Mouse (Mus musculus): ENCODE results near the gene Anxa5. TPM values are rescaled to one million over a fixed set of nuclear protein-coding genes. Genes with fewer than 3 reads are reported as not detected.

Gene Anxa5
- total and polyA plus RNA-seq, 3 experiments: 119 to 223 (median 131) TPM

DNA sequence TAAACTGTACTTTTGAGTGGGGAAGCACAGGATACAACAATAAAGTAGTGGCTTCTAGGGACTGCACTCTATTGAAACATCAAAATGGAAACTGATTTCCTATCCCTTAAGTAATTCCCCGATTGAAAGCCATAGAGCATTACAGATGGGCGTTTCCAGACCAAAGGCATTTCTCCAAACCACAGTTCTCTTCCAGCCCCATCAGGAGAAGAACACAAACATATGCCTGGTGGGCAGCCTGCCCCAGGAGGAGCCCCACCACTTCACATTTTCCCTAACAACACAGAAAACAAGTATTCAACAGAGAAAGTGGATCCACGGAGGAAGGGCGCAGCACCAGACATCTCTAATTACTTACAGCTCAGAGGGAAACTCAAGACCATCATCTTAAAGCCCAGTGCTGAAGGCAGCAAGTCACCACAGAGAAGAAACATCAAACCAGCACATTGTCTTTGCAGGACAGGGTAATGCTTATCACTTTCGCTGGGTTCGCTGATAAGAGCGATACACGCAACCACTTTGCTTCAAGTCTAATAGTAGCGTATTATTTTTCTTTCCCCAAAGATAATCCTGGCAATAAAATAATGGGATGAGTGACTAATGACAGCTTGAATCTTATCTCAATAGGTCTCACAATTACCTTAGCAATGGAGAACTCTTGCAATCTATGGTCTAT, 17.2 kb upstream of the Anxa5 start:
- Histone ChIP-seq H3K36me3 (ENCODE audit: control insufficient read depth, insufficient read depth, low read length) (no peaks in the 10 kb centered on the region), H3K27me3 (ENCODE audit: control insufficient read depth, insufficient read depth, low read length) (no peaks in the 10 kb centered on the region), H3K27ac (no peak overlapping the region), H3K9ac (ENCODE audit: low read depth, low read length) (no peak overlapping the region), H3K79me2 (replicated peaks; ENCODE audit: control insufficient read depth, insufficient read depth, low read length) (no peaks in the 10 kb centered on the region), H3K4me1 (ENCODE audit: control insufficient read depth, insufficient read depth, low read length) (peaks cover 1% of the 10 kb centered on the region; the same call in 1 of the 2 replicates), H3K4me3 (no peak overlapping the region)
- DNase-seq: no peak
- intact Hi-C loops (cut with DNase I): no loop called here
- WGBS: 66% methylated on average over 9 of the region's 9 CpGs
- TF ChIP-seq EP300 (IDR thresholded peaks at IDR 0.05; ENCODE audit: insufficient read depth, low read depth, low read length): no peak
- TF ChIP-seq CTCF (IDR thresholded peaks at IDR 0.05): no peak
- TF ChIP-seq POLR2A (IDR thresholded peaks at IDR 0.05; ENCODE audit: insufficient read depth, low read depth, low read length): no peak

DNA sequence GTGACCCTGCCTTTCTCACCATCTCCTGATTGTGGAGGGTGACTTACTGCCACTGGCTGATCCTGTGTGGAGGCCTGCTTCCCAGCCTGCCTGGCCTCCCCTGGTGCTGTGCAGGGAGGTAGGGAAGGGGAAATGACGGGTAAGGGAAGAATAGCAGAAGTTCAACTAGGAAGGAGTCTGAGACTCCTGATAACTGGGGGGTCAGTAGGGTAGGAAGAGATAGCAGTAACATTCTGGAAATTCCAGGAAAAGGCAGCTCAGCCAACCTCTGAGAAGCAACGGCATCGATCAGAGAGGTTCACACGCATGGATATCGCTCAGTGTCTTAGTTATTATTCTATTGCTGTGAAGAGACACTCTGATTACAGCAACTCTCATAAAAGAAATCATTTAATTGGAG, 15.8 kb upstream of the Anxa5 start:
- no peak overlapping the region for H3K4me3 ChIP-seq
- H3K27ac ChIP-seq: no peak overlapping the region
- H3K27me3 ChIP-seq (ENCODE audit: control insufficient read depth, insufficient read depth, low read length): no peaks in the 10 kb centered on the region
- TF ChIP-seq POLR2A (IDR thresholded peaks at IDR 0.05; ENCODE audit: insufficient read depth, low read depth, low read length): no peak
- TF ChIP-seq EP300 (IDR thresholded peaks at IDR 0.05; ENCODE audit: insufficient read depth, low read depth, low read length): no peak
- TF ChIP-seq CTCF (IDR thresholded peaks at IDR 0.05): no peak
- H3K36me3 ChIP-seq (ENCODE audit: control insufficient read depth, insufficient read depth, low read length): no peaks in the 10 kb centered on the region
- DNase-seq: no peak
- no peak overlapping the region for H3K9ac ChIP-seq (ENCODE audit: low read depth, low read length)
- no peaks in the 10 kb centered on the region for H3K79me2 ChIP-seq (replicated peaks; ENCODE audit: control insufficient read depth, insufficient read depth, low read length)
- H3K4me1 ChIP-seq (ENCODE audit: control insufficient read depth, insufficient read depth, low read length): no peaks in the 10 kb centered on the region
- WGBS: 65% methylated on average over 5 of the region's 5 CpGs
- intact Hi-C loops (cut with DNase I): no loop called here

DNA sequence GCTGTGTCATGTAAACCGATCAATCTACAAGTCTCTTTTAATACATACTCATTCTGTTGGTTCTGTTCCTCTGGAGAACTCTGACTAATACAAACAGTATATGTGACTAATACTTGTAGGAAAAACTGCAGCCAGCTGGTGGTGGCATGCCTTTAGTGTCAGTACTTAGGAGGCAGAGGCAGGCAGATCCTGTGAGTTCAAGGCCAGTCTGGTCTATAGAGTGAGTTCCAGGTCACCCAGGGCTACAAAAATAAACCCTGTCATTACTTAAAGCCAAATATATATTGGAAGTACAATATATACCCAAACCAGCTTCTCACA, 13.9 kb upstream of the Anxa5 start:
- Histone ChIP-seq H3K4me1 (ENCODE audit: control insufficient read depth, insufficient read depth, low read length) (no peaks in the 10 kb centered on the region), H3K79me2 (replicated peaks; ENCODE audit: control insufficient read depth, insufficient read depth, low read length) (no peaks in the 10 kb centered on the region), H3K27ac (no peak overlapping the region), H3K36me3 (ENCODE audit: control insufficient read depth, insufficient read depth, low read length) (no peaks in the 10 kb centered on the region), H3K27me3 (ENCODE audit: control insufficient read depth, insufficient read depth, low read length) (no peaks in the 10 kb centered on the region), H3K9ac (ENCODE audit: low read depth, low read length) (no peak overlapping the region), H3K4me3 (no peak overlapping the region)
- no peak for DNase-seq
- TF ChIP-seq POLR2A (IDR thresholded peaks at IDR 0.05; ENCODE audit: insufficient read depth, low read depth, low read length) (no peak), EP300 (IDR thresholded peaks at IDR 0.05; ENCODE audit: insufficient read depth, low read depth, low read length) (no peak)
- intact Hi-C loops (cut with DNase I): no loop called here
- WGBS: 100% methylated on average over 1 of the region's 1 CpGs

DNA sequence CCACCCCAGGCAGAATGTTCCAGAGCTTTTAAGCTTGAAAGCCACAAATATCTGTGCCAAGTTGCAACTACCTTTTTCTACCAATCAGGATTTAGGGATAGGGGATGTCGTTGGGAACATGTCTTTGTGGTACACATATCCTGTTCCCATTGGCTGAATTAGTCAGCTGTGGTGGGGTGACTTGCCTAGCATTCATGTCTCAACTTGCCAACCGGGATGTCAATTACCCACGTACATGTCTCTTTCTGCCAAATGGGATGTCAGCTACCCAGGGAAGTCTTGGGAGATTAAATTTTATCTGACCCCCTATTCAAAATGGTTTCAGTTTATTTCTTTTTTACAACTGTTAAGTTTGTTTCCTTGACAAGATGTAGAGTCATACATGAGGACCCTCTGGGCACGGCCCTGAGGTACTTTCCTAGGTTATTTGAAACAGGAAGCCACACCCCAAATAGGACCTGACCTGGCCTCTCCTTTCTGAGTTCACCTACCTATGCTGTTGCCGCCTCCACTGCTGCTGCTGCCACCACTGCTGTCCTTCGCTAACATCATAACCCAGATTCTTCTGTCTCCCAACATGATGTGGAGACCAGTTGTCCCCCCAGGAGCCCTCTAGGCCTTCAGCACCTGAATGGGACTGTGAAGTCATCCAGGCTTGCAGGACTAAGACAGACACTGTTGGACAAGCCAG, 13.3 kb upstream of the Anxa5 start:
- 86% methylated on average over 6 of the region's 6 CpGs for WGBS
- H3K4me3 ChIP-seq: no peak overlapping the region

DNA sequence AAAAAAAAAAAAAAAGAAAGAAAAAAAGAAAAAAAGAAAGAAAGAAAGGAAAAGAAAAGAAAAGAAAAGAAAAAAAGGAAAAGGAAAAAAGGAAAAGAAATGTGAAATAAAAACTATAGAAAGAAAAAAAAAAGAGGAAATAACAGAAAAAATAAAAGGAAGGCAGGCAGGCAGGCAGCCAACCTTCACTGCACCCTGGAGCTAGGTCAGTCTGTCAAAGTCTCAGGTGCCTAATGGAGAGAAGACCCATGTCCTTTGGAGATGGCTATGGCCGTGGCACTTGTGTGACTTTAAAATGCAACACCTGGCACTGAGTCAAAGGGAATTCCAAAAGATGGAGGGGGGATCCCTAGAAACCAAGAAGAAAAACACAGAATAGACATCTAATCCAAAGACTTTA, 12.7 kb upstream of the Anxa5 start:
- H3K27ac ChIP-seq: no peak overlapping the region
- no peaks in the 10 kb centered on the region for H3K36me3 ChIP-seq (ENCODE audit: control insufficient read depth, insufficient read depth, low read length)
- 88% methylated on average over 1 of the region's 1 CpGs for WGBS
- no peak overlapping the region for H3K9ac ChIP-seq (ENCODE audit: low read depth, low read length)
- H3K4me1 ChIP-seq (ENCODE audit: control insufficient read depth, insufficient read depth, low read length): no peaks in the 10 kb centered on the region
- H3K79me2 ChIP-seq (replicated peaks; ENCODE audit: control insufficient read depth, insufficient read depth, low read length): no peaks in the 10 kb centered on the region
- H3K27me3 ChIP-seq (ENCODE audit: control insufficient read depth, insufficient read depth, low read length): no peaks in the 10 kb centered on the region
- DNase-seq: no peak
- intact Hi-C loops (cut with DNase I): no loop called here
- no peak overlapping the region for H3K4me3 ChIP-seq
- TF ChIP-seq EP300 (IDR thresholded peaks at IDR 0.05; ENCODE audit: insufficient read depth, low read depth, low read length) (no peak), CTCF (IDR thresholded peaks at IDR 0.05) (no peak), POLR2A (IDR thresholded peaks at IDR 0.05; ENCODE audit: insufficient read depth, low read depth, low read length) (no peak)

More for the DNA sequence above, 13.3 kb upstream of the Anxa5 start:
- Histone ChIP-seq H3K9ac (ENCODE audit: low read depth, low read length) (no peak overlapping the region), H3K4me1 (ENCODE audit: control insufficient read depth, insufficient read depth, low read length) (no peaks in the 10 kb centered on the region), H3K79me2 (replicated peaks; ENCODE audit: control insufficient read depth, insufficient read depth, low read length) (no peaks in the 10 kb centered on the region), H3K36me3 (ENCODE audit: control insufficient read depth, insufficient read depth, low read length) (no peaks in the 10 kb centered on the region), H3K27me3 (ENCODE audit: control insufficient read depth, insufficient read depth, low read length) (no peaks in the 10 kb centered on the region), H3K27ac (no peak overlapping the region)
- intact Hi-C loops (cut with DNase I): no loop called here
- no peak for DNase-seq
- no peak for TF ChIP-seq CTCF (IDR thresholded peaks at IDR 0.05)
- TF ChIP-seq EP300 (IDR thresholded peaks at IDR 0.05; ENCODE audit: insufficient read depth, low read depth, low read length): no peak
- no peak for TF ChIP-seq POLR2A (IDR thresholded peaks at IDR 0.05; ENCODE audit: insufficient read depth, low read depth, low read length)

DNA sequence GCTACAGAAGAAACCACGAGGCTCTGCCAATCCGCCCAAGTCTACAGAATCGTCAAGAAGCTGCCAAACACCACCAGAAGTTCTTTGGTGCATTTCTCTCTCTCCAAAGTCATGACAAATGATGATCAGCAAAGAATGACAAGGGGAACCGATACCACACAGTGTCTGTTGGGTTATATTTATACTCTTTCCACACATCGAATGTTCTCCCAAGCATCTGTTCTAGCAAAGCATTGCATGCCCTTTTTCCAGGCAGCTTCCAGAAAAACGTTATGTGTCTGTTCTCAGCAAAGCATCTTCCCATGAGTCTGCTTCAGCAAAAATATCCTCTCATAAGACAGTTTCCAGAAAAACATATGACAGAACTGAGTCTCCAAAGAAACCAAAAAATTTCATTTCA, 11.2 kb upstream of the Anxa5 start:
- no peaks in the 10 kb centered on the region for H3K79me2 ChIP-seq (replicated peaks; ENCODE audit: control insufficient read depth, insufficient read depth, low read length)
- H3K9ac ChIP-seq (ENCODE audit: low read depth, low read length): no peak overlapping the region
- H3K4me3 ChIP-seq: no peak overlapping the region
- H3K27ac ChIP-seq: no peak overlapping the region
- TF ChIP-seq POLR2A (IDR thresholded peaks at IDR 0.05; ENCODE audit: insufficient read depth, low read depth, low read length): no peak
- no peak for TF ChIP-seq CTCF (IDR thresholded peaks at IDR 0.05)
- no peak for TF ChIP-seq EP300 (IDR thresholded peaks at IDR 0.05; ENCODE audit: insufficient read depth, low read depth, low read length)
- H3K27me3 ChIP-seq (ENCODE audit: control insufficient read depth, insufficient read depth, low read length): no peaks in the 10 kb centered on the region
- H3K4me1 ChIP-seq (ENCODE audit: control insufficient read depth, insufficient read depth, low read length): peaks cover 4% of the 10 kb centered on the region
- no peak for DNase-seq
- intact Hi-C loops (cut with DNase I): no loop called here
- no peaks in the 10 kb centered on the region; the same call in 1 of the 2 replicates for H3K36me3 ChIP-seq (ENCODE audit: control insufficient read depth, insufficient read depth, low read length)
- 91% methylated on average over 6 of the region's 6 CpGs for WGBS

Data from heart, adult 2 months (tissue).